Mouse (Mus musculus) heart, embryonic 15.5 days (tissue): ENCODE data around the gene Dclre1c. TPM values are rescaled to one million over a fixed set of nuclear protein-coding genes. Genes with fewer than 3 reads are reported as not detected.

Source experiments
- ATAC-seq: fragments of 200-750 bp; cut with Nextera tagmentation; replicated peaks from 2 replicates; pipeline ENCODE4 v1.8.0; 2017; ENCODE audit warnings: low read depth, moderate TSS enrichment; ENCODE audit not compliant: insufficient number of reproducible peaks, insufficient read depth, low FRiP score
- H3K27ac ChIP-seq: fragments of 300-500 bp; sonication (generic); 2 replicates; pipeline ENCODE4 v1.5.1; 2015; ENCODE audit warnings: mild to moderate bottlenecking, inconsistent platforms
- H3K27me3 ChIP-seq: fragments of 300-500 bp; sonication (generic); 2 replicates; pipeline ENCODE4 v1.6.1; 2015; ENCODE audit warnings: inconsistent platforms
- H3K36me3 ChIP-seq: fragments of 300-500 bp; sonication (generic); 2 replicates; pipeline ENCODE4 v1.6.1; 2015; ENCODE audit warnings: mild to moderate bottlenecking, inconsistent platforms
- H3K4me1 ChIP-seq: fragments of 300-500 bp; sonication (generic); replicated peaks from 2 replicates; pipeline ENCODE4 v1.6.1; 2015; ENCODE audit warnings: inconsistent platforms
- H3K4me2 ChIP-seq: fragments of 300-500 bp; sonication (generic); 2 replicates; pipeline ENCODE4 v1.6.1; 2015; ENCODE audit warnings: inconsistent platforms, mild to moderate bottlenecking, moderate library complexity
- H3K4me3 ChIP-seq: fragments of 300-500 bp; sonication (generic); 2 replicates; pipeline ENCODE4 v1.5.1; 2015; ENCODE audit warnings: mild to moderate bottlenecking, inconsistent platforms
- H3K9ac ChIP-seq: fragments of 300-500 bp; sonication (generic); 2 replicates; pipeline ENCODE4 v1.6.1; 2015; ENCODE audit warnings: mild to moderate bottlenecking, inconsistent platforms
- H3K9me3 ChIP-seq: fragments of 300-500 bp; sonication (generic); replicated peaks from 2 replicates; pipeline ENCODE4 v1.6.1; 2016; ENCODE audit warnings: inconsistent platforms
- WGBS: fragments of 180-500 bp; shearing (Covaris S2); methylation state at CpG from one replicate; pipeline ENCODE4 v1.1.7; 2015; ENCODE audit warnings: mixed read lengths; 5-methylcytosine and 5-hydroxymethylcytosine counted together
- polyA plus RNA-seq: library from polyadenylated mRNA; unstranded; fragments of >200 nt; fragmentation: Nextera tagmentation; extraction: Ambion mirVana; gene quantifications from 2 replicates; pipeline ENCODE4 v1.2.1, GENCODE M21; 2015

The Dclre1c gene
- polyA plus RNA-seq, 1 experiment from 2014 or later: 3.4 TPM

GRCm38 (mm10) chr2:3424579-3424910 lies 614 bp downstream of the Dclre1c start:
- Histone ChIP-seq H3K4me1 (0 out of 2 replicates have a peak, but pooled peaks cover 4% of the 10 kb centered on the region), H3K9ac (peak overlapping the region; percentile 59), H3K27ac (no peak overlapping the region), H3K4me2 (peak overlapping the region; percentile 87), H3K9me3 (no peaks in the 10 kb centered on the region), H3K4me3 (peak overlapping the region; percentile 70), H3K27me3 (no peaks in the 10 kb centered on the region), H3K36me3 (no peaks in the 10 kb centered on the region)
- ATAC-seq: no peak
- 5% methylated on average over 10 of the region's 10 CpGs for WGBS

- no peaks in the 10 kb centered on the region for H3K9me3 ChIP-seq
- no peak overlapping the region for H3K4me3 ChIP-seq
- 81% methylated on average over 9 of the region's 9 CpGs for WGBS
- H3K4me1 ChIP-seq: no peaks in the 10 kb centered on the region; the same call in 1 of the 2 replicates
- H3K27me3 ChIP-seq: no peaks in the 10 kb centered on the region
- ATAC-seq: no peak; the same call in 1 of the 2 replicates
- H3K36me3 ChIP-seq: no peaks in the 10 kb centered on the region
- no peak overlapping the region for H3K27ac ChIP-seq
- no peak overlapping the region for H3K4me2 ChIP-seq
- H3K9ac ChIP-seq: no peak overlapping the region
These were observed 7.0 kb downstream of the Dclre1c start for GRCm38 (mm10) chr2:3430956-3431355.

GRCm38 (mm10) chr2:3435369-3436061 lies 11.6 kb downstream of the Dclre1c start:
- no peaks in the 10 kb centered on the region for H3K9me3 ChIP-seq
- no peak for ATAC-seq
- WGBS: 78% methylated on average over 6 of the region's 6 CpGs
- H3K4me2 ChIP-seq: no peak overlapping the region
- H3K36me3 ChIP-seq: 0 out of 2 replicates have a peak, but pooled peaks cover under 1% of the 10 kb centered on the region
- no peak overlapping the region for H3K27ac ChIP-seq
- no peak overlapping the region for H3K4me3 ChIP-seq
- no peaks in the 10 kb centered on the region; the same call in 1 of the 2 replicates for H3K4me1 ChIP-seq
- no peak overlapping the region for H3K9ac ChIP-seq
- H3K27me3 ChIP-seq: no peaks in the 10 kb centered on the region

- no peaks in the 10 kb centered on the region for H3K27me3 ChIP-seq
- no peak overlapping the region for H3K4me3 ChIP-seq
- H3K27ac ChIP-seq: no peak overlapping the region
- ATAC-seq: no peak
- peaks cover 6% of the 10 kb centered on the region; the same call in 1 of the 2 replicates for H3K36me3 ChIP-seq
- no peaks in the 10 kb centered on the region; the same call in 1 of the 2 replicates for H3K4me1 ChIP-seq
- no peak overlapping the region for H3K9ac ChIP-seq
- no peak overlapping the region for H3K4me2 ChIP-seq
- 64% methylated on average over 7 of the region's 7 CpGs for WGBS
- no peaks in the 10 kb centered on the region for H3K9me3 ChIP-seq
These were observed 14.0 kb downstream of the Dclre1c start for GRCm38 (mm10) chr2:3437956-3438355.

- H3K4me2 ChIP-seq: no peak overlapping the region
These were observed 20.3 kb downstream of the Dclre1c start for GRCm38 (mm10) chr2:3444206-3444605.

GRCm38 (mm10) chr2:3445984-3446383 lies 22.1 kb downstream of the Dclre1c start:
- Histone ChIP-seq H3K36me3 (peaks cover 3% of the 10 kb centered on the region; the same call in 1 of the 2 replicates), H3K4me3 (no peak overlapping the region), H3K4me1 (no peaks in the 10 kb centered on the region), H3K9ac (no peak overlapping the region), H3K4me2 (no peak overlapping the region), H3K27ac (no peak overlapping the region), H3K9me3 (no peaks in the 10 kb centered on the region), H3K27me3 (no peaks in the 10 kb centered on the region)
- WGBS: 81% methylated on average over 4 of the region's 4 CpGs
- ATAC-seq: no peak

More at GRCm38 (mm10) chr2:3444206-3444605, 20.3 kb downstream of the Dclre1c start:
- Histone ChIP-seq H3K4me1 (no peaks in the 10 kb centered on the region), H3K27me3 (no peaks in the 10 kb centered on the region), H3K9ac (no peak overlapping the region), H3K36me3 (peaks cover 6% of the 10 kb centered on the region; the same call in 1 of the 2 replicates), H3K4me3 (no peak overlapping the region), H3K9me3 (no peaks in the 10 kb centered on the region), H3K27ac (no peak overlapping the region)
- 80% methylated on average over 7 of the region's 7 CpGs for WGBS
- no peak for ATAC-seq

- Histone ChIP-seq H3K4me1 (no peaks in the 10 kb centered on the region), H3K9ac (no peak overlapping the region), H3K4me2 (no peak overlapping the region), H3K9me3 (no peaks in the 10 kb centered on the region), H3K27me3 (no peaks in the 10 kb centered on the region), H3K4me3 (no peak overlapping the region), H3K36me3 (peaks cover 10% of the 10 kb centered on the region; the same call in 1 of the 2 replicates), H3K27ac (no peak overlapping the region)
- 53% methylated on average over 2 of the region's 2 CpGs for WGBS
- ATAC-seq: no peak
These were observed 25.5 kb downstream of the Dclre1c start for GRCm38 (mm10) chr2:3449431-3449830.

- Histone ChIP-seq H3K9ac (no peak overlapping the region), H3K4me1 (no peaks in the 10 kb centered on the region), H3K4me3 (no peak overlapping the region), H3K9me3 (no peaks in the 10 kb centered on the region), H3K27ac (no peak overlapping the region), H3K27me3 (no peaks in the 10 kb centered on the region), H3K36me3 (peaks cover 10% of the 10 kb centered on the region; the same call in 1 of the 2 replicates), H3K4me2 (no peak overlapping the region)
- ATAC-seq: no peak
- WGBS: 94% methylated on average over 3 of the region's 3 CpGs
These were observed 29.2 kb downstream of the Dclre1c start for GRCm38 (mm10) chr2:3453096-3453495.

GRCm38 (mm10) chr2:3456590-3456989 lies 32.7 kb downstream of the Dclre1c start:
- H3K27ac ChIP-seq: no peak overlapping the region
- 77% methylated on average over 4 of the region's 4 CpGs for WGBS
- H3K4me2 ChIP-seq: no peak overlapping the region
- H3K27me3 ChIP-seq: no peaks in the 10 kb centered on the region
- H3K9me3 ChIP-seq: no peaks in the 10 kb centered on the region
- no peaks in the 10 kb centered on the region for H3K4me1 ChIP-seq
- peaks cover 13% of the 10 kb centered on the region; the same call in 1 of the 2 replicates for H3K36me3 ChIP-seq
- H3K9ac ChIP-seq: no peak overlapping the region
- no peak for ATAC-seq
- H3K4me3 ChIP-seq: no peak overlapping the region

- ATAC-seq: no peak
These were observed 50.0 kb downstream of the Dclre1c start for GRCm38 (mm10) chr2:3473891-3474290.

GRCm38 (mm10) chr2:3474361-3474805 lies 50.5 kb downstream of the Dclre1c start:
- Histone ChIP-seq H3K27me3 (no peaks in the 10 kb centered on the region), H3K27ac (peak overlapping the region; percentile 93), H3K9ac (peak overlapping the region; percentile 92), H3K9me3 (no peaks in the 10 kb centered on the region), H3K4me3 (peak overlapping the region; percentile 100), H3K4me2 (peak overlapping the region; percentile 89), H3K4me1 (peaks cover 10% of the 10 kb centered on the region; the same call in 1 of the 2 replicates), H3K36me3 (no peaks in the 10 kb centered on the region)
- WGBS: under 1% methylated on average over 46 of the region's 46 CpGs
- peak; percentile 65 for ATAC-seq

More at GRCm38 (mm10) chr2:3473891-3474290, 50.0 kb downstream of the Dclre1c start:
- Histone ChIP-seq H3K4me1 (peaks cover 10% of the 10 kb centered on the region; the same call in 1 of the 2 replicates), H3K9me3 (no peaks in the 10 kb centered on the region), H3K4me2 (peak overlapping the region; percentile 89), H3K4me3 (peak overlapping the region; percentile 100), H3K36me3 (no peaks in the 10 kb centered on the region), H3K9ac (peak overlapping the region; percentile 92), H3K27ac (peak overlapping the region; percentile 93), H3K27me3 (no peaks in the 10 kb centered on the region)
- WGBS: 2% methylated on average over 12 of the region's 12 CpGs
